Mouse (Mus musculus) spleen, postnatal 36 days (tissue): ENCODE results near the gene Slc39a7.
A peak's percentile ranks its signal among the peaks of the same experiment; 100 is the strongest.

Source experiments
- DNase-seq, 2 experiments: peaks; one replicate each; pipeline ENCODE4 v3.0.0; 2022; ENCODE audit warnings: low spot score in 2 of 2, mixed read lengths in 1 of 2

Slc39a7 gene

GRCm38 (mm10) chr17:34031465-34032173 lies at the start of gene Slc39a7, which contains the start of gene Rxrb:
TSS of gene Slc39a7 (minus strand) at chr17:34031682.
TSS of gene Rxrb (plus strand) at chr17:34031812.
- DNase-seq = peak; percentile 98 to 99

DNA sequence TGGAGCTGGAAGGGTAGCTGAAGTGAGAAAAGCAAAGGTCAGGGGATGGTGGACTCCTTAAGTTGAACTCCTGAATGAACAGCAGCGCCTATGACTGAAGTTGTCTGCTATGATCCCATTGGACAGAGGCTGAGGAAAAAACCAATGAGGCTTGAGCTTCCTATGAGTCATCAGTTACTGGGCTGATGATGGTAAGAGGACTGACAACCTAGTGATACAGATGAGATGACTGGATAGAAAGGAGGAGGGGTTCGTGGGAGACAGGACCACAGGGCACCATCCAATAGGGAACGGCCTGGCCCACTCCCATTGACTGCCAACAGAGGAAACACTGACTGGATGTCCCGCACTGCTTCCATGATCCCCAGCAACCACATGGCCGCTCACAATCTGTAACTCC lies 48.1 kb upstream of the Slc39a7 start:
- DNase-seq = peak; percentile 54 to 70

- no peak for DNase-seq
These were observed 47.5 kb upstream of the Slc39a7 start for GRCm38 (mm10) chr17:34079002-34079401.

- DNase-seq = no peak
These were observed 46.7 kb upstream of the Slc39a7 start for GRCm38 (mm10) chr17:34078148-34078547.

- peak; percentile 67 to 74 for DNase-seq
These were observed 46.1 kb upstream of the Slc39a7 start for GRCm38 (mm10) chr17:34077549-34077948.

- peak; percentile 64 to 76 for DNase-seq
These were observed 43.8 kb upstream of the Slc39a7 start for GRCm38 (mm10) chr17:34075271-34075670.

- peak; percentile 53 to 54 for DNase-seq
These were observed 40.6 kb upstream of the Slc39a7 start for GRCm38 (mm10) chr17:34072091-34072490.

DNA sequence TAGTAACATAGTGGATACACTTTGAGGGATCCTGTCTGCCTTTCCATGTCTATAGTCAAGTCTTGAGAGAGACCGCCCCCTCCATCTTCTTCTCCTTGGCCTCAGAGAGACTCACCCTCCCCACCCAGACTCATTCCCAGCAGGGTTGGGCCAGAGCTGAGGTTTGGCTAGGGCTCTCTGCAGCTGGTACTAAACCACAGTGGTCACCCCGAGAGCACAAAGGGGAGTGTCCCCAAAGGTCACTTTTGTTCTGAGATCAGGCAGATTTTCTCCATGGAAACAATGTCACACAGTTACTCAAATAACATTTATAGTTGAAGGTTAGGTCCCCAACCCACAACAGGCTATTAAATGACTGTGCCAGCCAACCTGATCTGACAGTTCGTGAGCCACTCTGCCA lies 37.4 kb upstream of the Slc39a7 start:
- DNase-seq = no peak

DNA sequence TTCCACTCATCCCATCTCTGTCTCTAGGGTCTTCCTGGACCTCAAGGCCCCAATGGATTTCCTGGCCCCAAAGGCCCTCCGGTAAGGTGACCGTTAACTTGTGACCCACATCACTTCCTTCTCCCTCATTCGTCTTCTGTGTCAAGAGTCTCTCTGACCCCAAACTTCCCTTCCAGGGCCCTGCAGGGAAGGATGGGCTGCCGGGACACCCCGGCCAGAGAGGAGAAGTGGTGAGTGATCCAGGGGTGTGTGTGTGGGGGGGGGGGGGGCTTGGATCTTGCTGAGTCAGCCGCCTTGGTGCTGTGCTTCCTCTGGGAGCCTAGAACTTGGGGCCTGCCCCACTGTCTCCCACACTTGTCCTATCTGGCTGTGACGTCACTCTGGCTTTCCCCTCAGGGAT lies 25.7 kb upstream of the Slc39a7 start:
- no peak for DNase-seq

GRCm38 (mm10) chr17:34047404-34048050 lies 16.0 kb upstream of the Slc39a7 start:
- DNase-seq = no peak

DNA sequence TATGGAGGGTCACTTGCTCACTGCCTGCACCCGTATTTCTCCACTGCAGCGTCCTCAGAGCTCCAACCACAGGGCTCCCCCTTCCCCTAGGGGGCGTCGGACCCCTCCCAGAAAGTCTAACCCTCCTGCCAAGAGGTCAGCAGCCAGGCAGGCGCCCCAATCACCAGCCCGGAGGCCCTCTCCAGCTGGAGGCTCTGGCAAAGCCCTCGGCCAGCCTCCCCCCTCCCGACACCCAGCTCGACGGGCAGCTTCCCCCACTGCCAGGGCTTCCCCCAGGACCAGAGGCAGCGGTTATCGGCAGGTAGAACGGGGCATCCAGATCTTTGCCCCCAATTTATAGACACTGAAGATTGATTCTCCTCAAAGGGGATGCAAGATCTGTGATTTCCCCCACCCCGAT lies 14.5 kb upstream of the Slc39a7 start:
- no peak for DNase-seq

DNA sequence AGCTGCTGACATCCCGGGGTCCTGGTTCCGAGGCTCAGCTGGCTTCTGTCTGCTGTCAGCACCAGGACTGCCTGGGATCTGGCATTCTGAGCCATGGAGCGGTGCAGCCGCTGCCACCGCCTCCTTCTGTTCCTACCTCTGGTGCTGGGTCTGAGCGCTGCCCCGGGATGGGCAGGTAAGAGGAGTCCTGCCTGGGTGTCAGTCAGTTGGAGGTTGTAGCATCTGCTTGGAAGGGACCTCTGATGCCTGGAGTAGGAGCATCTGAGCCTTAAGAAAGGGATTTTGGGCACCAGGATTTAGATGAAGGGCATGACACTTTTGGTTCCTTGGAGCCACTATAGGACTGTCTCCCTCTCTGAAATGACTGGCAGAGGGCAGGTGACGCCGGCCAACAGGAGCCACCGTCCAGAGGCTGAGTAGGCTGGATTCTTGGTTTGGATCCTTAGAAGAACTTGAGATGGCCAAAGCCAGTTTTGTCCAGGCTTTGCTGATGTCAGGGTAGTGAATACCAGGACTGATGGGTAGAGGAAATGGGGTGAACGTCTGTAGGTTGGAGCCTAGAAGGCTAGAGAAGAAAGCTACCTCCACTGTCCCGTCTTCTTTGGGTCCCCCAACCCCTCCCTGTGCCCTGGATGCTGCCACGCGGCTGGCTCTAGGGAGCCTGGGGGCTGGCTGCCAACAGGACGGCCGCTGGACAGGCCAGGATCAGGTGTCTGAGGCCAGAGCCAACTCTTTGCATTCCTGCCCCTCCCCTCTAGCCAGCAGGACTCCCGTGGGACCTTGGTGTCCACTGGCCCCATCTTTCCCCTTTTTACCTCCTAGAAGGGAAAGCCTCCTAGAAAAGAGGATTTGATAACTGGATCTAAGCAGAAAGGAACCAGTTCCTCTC lies 8.3 kb upstream of the Slc39a7 start:
- DNase-seq = no peak

GRCm38 (mm10) chr17:34038878-34039561 lies 7.5 kb upstream of the Slc39a7 start, which contains the start of gene Col11a2:
TSS of gene Col11a2 (plus strand) at chr17:34039437.
- no peak for DNase-seq

DNA sequence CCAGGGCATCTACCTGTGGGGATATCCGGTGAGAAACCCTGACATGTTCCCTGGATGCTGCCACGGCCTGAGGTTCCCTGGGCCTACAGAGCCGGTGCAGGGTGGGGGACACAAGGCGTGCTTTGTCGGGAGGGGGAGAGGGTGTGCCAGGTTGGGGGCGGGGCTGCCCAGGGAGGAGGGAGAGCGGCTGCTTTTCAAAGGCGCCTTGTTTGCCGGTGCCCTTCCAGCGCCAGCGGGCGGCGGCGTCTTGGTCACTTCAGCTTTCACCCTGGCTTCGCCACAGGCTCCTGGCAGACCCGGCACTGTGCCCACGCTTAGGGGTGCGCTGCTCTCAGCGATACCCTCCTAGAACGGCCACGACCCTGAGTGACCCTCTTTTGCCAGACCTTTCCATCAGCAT lies 7.0 kb upstream of the Slc39a7 start:
- DNase-seq = no peak

DNA sequence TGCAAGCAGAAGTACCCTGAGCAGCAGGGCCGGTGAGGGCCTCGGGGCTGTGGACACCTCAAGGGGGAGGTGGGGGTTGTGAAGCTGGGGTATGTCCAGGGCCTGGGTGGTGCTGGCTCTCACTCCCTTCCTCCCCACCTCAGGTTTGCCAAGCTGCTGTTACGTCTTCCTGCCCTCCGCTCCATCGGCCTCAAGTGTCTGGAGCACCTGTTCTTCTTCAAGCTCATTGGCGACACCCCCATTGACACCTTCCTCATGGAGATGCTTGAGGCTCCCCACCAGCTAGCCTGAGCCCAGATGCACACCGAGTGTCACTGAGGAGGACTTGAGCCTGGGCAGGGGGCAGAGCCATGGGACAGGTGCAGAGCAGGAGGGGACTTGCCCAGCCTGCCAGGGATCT lies 5.8 kb upstream of the Slc39a7 start:
- DNase-seq = no peak

- DNase-seq = no peak
These were observed 5.2 kb upstream of the Slc39a7 start for GRCm38 (mm10) chr17:34036647-34037046.

- DNase-seq = no peak
These were observed 4.0 kb upstream of the Slc39a7 start for GRCm38 (mm10) chr17:34035517-34035916.

DNA sequence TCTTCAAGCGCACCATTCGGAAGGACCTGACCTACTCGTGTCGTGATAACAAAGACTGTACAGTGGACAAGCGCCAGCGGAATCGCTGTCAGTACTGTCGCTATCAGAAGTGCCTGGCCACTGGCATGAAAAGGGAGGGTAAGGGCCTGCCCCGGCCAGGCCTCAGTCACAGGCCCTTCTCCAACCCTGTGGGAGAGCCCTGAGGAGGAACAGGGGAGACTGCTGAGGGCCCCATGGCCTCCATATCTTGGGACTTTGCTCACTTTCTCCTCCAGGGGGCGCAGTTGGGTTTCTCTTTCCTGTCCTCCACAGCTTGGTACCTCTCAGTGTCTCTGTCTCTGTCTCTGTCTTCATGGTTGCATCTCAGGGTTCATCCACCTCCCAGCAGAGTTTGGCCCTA lies 2.6 kb upstream of the Slc39a7 start:
- peak; percentile 70 to 76 for DNase-seq

GRCm38 (mm10) chr17:34033441-34033840 lies 2.0 kb upstream of the Slc39a7 start:
- no peak for DNase-seq

GRCm38 (mm10) chr17:34032806-34033205 lies 1.3 kb upstream of the Slc39a7 start:
- DNase-seq = peak; percentile 52 to 69

- peak; percentile 71 to 81 for DNase-seq
These were observed 721 bp upstream of the Slc39a7 start for GRCm38 (mm10) chr17:34032174-34032632.
